Mouse (Mus musculus): Measurements from ENCODE around the gene Asrgl1. TPM values are rescaled to one million over a fixed set of nuclear protein-coding genes. Genes with fewer than 3 reads are reported as not detected.

Asrgl1 gene
- polyA plus RNA-seq, 1 experiment, result 3.5 TPM

GRCm38 (mm10) chr19:9071456-9072156 lies 63.8 kb downstream of the Asrgl1 start:
- DNase-seq (ENCODE audit: low read depth), result no peak

- DNase-seq (ENCODE audit: low read depth), result no peak
Observed at GRCm38 (mm10) chr19:9070316-9070715, 65.1 kb downstream of the Asrgl1 start.

GRCm38 (mm10) chr19:9069687-9070307 lies 65.6 kb downstream of the Asrgl1 start:
- DNase-seq (ENCODE audit: low read depth), result no peak

- no peak for DNase-seq (ENCODE audit: low read depth)
Observed at GRCm38 (mm10) chr19:9067292-9067691, 68.1 kb downstream of the Asrgl1 start.

- DNase-seq (ENCODE audit: low read depth), result no peak
Observed at GRCm38 (mm10) chr19:9065621-9066561, 69.5 kb downstream of the Asrgl1 start.

GRCm38 (mm10) chr19:9063831-9064230 lies 71.6 kb downstream of the Asrgl1 start:
- no peak for DNase-seq (ENCODE audit: low read depth)

- DNase-seq (ENCODE audit: low read depth), result no peak
Observed at GRCm38 (mm10) chr19:9062822-9063221, 72.6 kb downstream of the Asrgl1 start.

GRCm38 (mm10) chr19:9061221-9061893 lies 74.1 kb downstream of the Asrgl1 start:
- peak; percentile 95 for DNase-seq (ENCODE audit: low read depth)

GRCm38 (mm10) chr19:9060103-9060502 lies 75.3 kb downstream of the Asrgl1 start:
- DNase-seq (ENCODE audit: low read depth), result no peak

Other genes starting within 250 kb of the Asrgl1 start
- 23.6 and 25.6 TPM in 2 replicates for gene 1810009A15Rik, start 246.8 kb downstream of the Asrgl1 start, polyA plus RNA-seq (2012; rRNA removed)
- gene Gm49416, start 246.7 kb downstream of the Asrgl1 start, polyA plus RNA-seq (2012; rRNA removed), result not detected in 2 replicates
- 18.3 and 18.5 TPM in 2 replicates for gene Ints5, start 242.6 kb downstream of the Asrgl1 start, polyA plus RNA-seq (2012; rRNA removed)
- gene Ganab, start 237.6 kb downstream of the Asrgl1 start, polyA plus RNA-seq (2012; rRNA removed), result 134 and 150 TPM in 2 replicates
- 83.8 and 88.2 TPM in 2 replicates for gene B3gat3, start 215.3 kb downstream of the Asrgl1 start, polyA plus RNA-seq (2012; rRNA removed)
- 9.6 and 11.7 TPM in 2 replicates for gene Rom1, start 206.3 kb downstream of the Asrgl1 start, polyA plus RNA-seq (2012; rRNA removed)
- gene Eml3, start 206.1 kb downstream of the Asrgl1 start, polyA plus RNA-seq (2012; rRNA removed), result 42.4 and 50.5 TPM in 2 replicates
- 21.9 and 35.1 TPM in 2 replicates for gene Mta2, start 193.8 kb downstream of the Asrgl1 start, polyA plus RNA-seq (2012; rRNA removed)
- 19.1 and 20.7 TPM in 2 replicates for gene Tut1, start 181.8 kb downstream of the Asrgl1 start, polyA plus RNA-seq (2012; rRNA removed)
- 295 and 302 TPM in 2 replicates for gene Eef1g, start 168.6 kb downstream of the Asrgl1 start, polyA plus RNA-seq (2012; rRNA removed)
- gene Ahnak, start 146.4 kb downstream of the Asrgl1 start, polyA plus RNA-seq (2012; rRNA removed), result 53.6 and 56.8 TPM in 2 replicates
- gene Scgb1a1, start 47.7 kb downstream of the Asrgl1 start, polyA plus RNA-seq (2012; rRNA removed), result 4.0 and 6.9 TPM in 2 replicates